Mouse (Mus musculus): ENCODE data around the gene Sptssa.

DNA sequence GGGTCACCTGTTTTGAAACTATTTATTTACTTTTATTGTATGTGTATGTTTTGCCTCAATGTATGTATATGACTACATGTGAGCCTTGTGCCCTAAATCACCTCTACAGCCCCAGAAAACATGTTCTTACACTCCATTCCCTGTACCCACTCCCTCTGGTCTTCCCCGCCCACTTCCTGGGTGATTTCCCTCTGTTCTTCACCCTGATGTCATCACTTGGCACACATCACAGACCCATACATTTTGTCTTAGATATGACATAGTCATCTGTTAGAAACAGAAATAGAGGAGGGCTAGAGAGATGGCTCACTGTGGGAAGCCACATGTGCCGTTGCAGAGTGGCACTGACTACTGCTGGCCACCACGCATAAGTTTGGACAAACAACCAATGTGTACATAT, 58.0 kb downstream of the Sptssa start:
- no peak for TF ChIP-seq USF1 (IDR thresholded peaks at IDR 0.05; ENCODE audit: low read depth, low read length)
- TF ChIP-seq MYC (IDR thresholded peaks at IDR 0.05; ENCODE audit: low read depth, low read length): no peak
- no peak for TF ChIP-seq IRF4 (IDR thresholded peaks at IDR 0.05; ENCODE audit: low read depth, low read length)
- no peak for TF ChIP-seq POLR2AphosphoS2 (IDR thresholded peaks at IDR 0.05; ENCODE audit: low read depth, low read length)
- no peak for TF ChIP-seq ZC3H11A (IDR thresholded peaks at IDR 0.05; ENCODE audit: low read depth, low read length)
- no peak for TF ChIP-seq E2F4 (IDR thresholded peaks at IDR 0.05; ENCODE audit: insufficient replicate concordance, low read depth, low read length)
- TF ChIP-seq CTCF (conservative IDR thresholded peaks at IDR 0.05 in 1 of 2, IDR thresholded peaks at IDR 0.05 in 1 of 2; ENCODE audit: low read depth in 2 of 2, low read length in 2 of 2): no peak
- TF ChIP-seq ZKSCAN1 (IDR thresholded peaks at IDR 0.05; ENCODE audit: borderline replicate concordance, low read depth, low read length): no peak
- TF ChIP-seq ETS1 (conservative IDR thresholded peaks at IDR 0.05; ENCODE audit: low read depth, low read length): no peak
- TF ChIP-seq MXI1 (IDR thresholded peaks at IDR 0.05; ENCODE audit: low read depth, low read length): no peak
- TF ChIP-seq POLR2A (IDR thresholded peaks at IDR 0.05; ENCODE audit: low read depth, low read length): no peak
- TF ChIP-seq HCFC1 (IDR thresholded peaks at IDR 0.05; ENCODE audit: low read depth, low read length): no peak

All from CH12.LX (cell line).